Mouse (Mus musculus): ENCODE measurements around the gene Fgfr1op.
"Not testable (repeated sequence)": the region's sequence is repeated elsewhere in the genome, so short reads cannot be mapped to it uniquely, and the experiment has no call there.

DNA sequence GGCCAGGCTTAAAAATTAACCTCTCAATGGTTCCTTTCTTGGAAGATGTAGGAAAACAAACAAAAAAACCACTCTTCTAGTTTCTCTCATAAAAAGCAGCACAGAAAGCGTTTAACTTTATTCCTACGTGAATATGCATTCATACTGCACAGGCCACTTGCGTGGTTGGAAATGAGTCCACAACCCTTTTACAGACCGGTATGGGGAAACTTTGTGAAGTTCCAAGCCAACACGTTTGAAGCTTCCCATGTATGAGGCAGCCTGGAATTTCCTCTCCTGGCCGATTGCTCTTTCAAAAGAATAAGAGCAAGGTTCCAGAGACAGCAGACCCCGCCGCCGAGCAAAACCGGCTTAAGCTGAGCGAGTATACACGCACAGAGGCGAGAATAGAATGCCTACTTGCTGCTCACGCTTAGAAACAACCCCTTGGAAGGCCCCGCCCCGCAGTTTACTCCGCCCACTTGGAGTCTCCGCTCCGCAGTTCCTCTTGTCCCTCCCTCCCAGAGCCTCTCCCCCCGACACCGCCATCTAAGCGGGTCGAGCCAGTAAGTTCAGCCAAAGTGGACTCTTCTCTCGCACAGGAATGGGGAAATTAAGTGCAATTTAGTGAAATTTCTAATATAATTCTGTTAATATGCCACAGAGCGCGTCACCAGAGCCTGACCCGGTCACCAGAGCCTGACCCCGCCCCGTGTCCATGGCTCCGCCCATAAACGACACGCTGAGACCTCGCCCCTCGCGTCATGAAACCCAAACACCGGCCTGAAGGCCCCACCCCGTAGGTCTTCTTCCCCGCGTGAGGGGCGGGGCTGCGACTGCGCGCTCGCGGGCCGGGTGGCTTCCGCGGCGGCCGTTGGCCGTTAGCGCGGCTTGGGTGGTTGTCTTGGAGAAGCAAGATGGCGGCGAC lies at the start of gene Fgfr1op:
- not testable (repeated sequence) for TF ChIP-seq POLR2A (IDR thresholded peaks at IDR 0.05; ENCODE audit: low read depth, low read length); CTCF (conservative IDR thresholded peaks at IDR 0.05; ENCODE audit: insufficient read depth, insufficient read length, low read depth, low read length)
